Mouse (Mus musculus): ENCODE data around the gene Olfr1178. TPM values are rescaled to one million over a fixed set of nuclear protein-coding genes. Genes with fewer than 3 reads are reported as not detected.

Gene Olfr1178
- not detected for polyA plus RNA-seq (2017; shearing (Covaris generic))

GRCm38 (mm10) chr2:88386762-88387161, at the start of gene Olfr1178:
Gene Olfr1178, plus strand, starts transcription at chr2:88387062.

DNA sequence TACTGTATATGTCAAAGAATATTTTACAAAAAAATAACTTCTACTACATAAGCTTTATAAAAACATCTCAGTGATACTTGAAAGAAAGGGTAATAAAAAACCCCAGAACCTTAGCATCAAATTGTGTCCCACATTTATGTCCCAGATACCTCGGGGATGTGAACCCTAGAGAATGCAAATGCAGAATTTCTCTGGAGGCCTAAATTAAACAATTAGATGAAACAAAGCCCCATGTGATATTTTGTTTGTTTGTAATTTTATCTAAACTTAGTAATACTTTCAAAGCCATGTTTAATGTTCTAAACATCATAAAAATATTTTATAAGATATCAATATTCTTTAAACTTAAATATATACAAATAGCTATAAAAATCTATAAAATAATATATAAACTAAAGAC, 40.5 kb upstream of the Olfr1178 start, which contains the start of gene Olfr1177-ps:
Olfr1177-ps (minus strand) TSS at position 101 of the 400 bp plus-strand sequence.

GRCm38 (mm10) chr2:88406353-88406752, 19.5 kb downstream of the Olfr1178 start, which contains the start of gene Olfr1179:
Gene Olfr1179, minus strand, starts transcription at chr2:88406453.

DNA sequence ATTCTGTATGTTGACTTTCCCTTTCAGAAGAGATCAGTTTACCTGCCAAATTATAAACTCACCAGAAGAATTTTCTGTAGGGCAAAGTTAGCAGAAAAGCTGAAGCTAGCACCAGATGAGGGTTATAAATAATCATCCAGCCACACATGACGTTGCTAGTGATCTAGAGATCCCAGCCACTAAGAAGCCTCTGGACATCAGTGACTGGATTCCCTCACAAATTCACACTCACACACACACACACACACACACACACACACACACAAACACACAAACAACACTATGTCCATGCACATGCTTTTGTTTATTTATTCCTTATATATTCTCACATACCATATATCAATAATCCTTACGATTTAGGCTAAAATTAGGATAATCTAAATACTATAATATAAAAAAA, 32.2 kb downstream of the Olfr1178 start, which contains the start of gene Olfr1180:
Olfr1180 (minus strand) TSS at position 101 of the 400 bp plus-strand sequence.

GRCm38 (mm10) chr2:88426071-88426470, 39.2 kb downstream of the Olfr1178 start, which contains the start of gene Olfr1181:
Gene Olfr1181, minus strand, starts transcription at chr2:88426171.

GRCm38 (mm10) chr2:88449031-88449430, 62.2 kb downstream of the Olfr1178 start, which contains the start of gene Gm13757:
Gene Gm13757, minus strand, starts transcription at chr2:88449131.

Other genes starting within 250 kb of the Olfr1178 start
- not detected for gene Olfr1167, start 231.9 kb upstream of the Olfr1178 start, polyA plus RNA-seq (2017; shearing (Covaris generic))
- not detected for gene Olfr1168, start 205.2 kb upstream of the Olfr1178 start, polyA plus RNA-seq (2017; shearing (Covaris generic))
- gene Olfr1170, start 158.7 kb upstream of the Olfr1178 start, polyA plus RNA-seq (2017; shearing (Covaris generic)) = not detected
- 0.13 TPM for gene Olfr1173, start 107.2 kb upstream of the Olfr1178 start, polyA plus RNA-seq (2017; shearing (Covaris generic))
- gene Olfr1174-ps, start 71.9 kb upstream of the Olfr1178 start, polyA plus RNA-seq (2017; shearing (Covaris generic)) = not detected
- gene Olfr1175-ps, start 59.8 kb upstream of the Olfr1178 start, polyA plus RNA-seq (2017; shearing (Covaris generic)) = 0.06 TPM
- gene Olfr1176, start 50.3 kb upstream of the Olfr1178 start, polyA plus RNA-seq (2017; shearing (Covaris generic)) = not detected
- gene Olfr1177-ps, start 40.6 kb upstream of the Olfr1178 start, polyA plus RNA-seq (2017; shearing (Covaris generic)) = not detected
- gene Olfr1179, start 19.4 kb downstream of the Olfr1178 start, polyA plus RNA-seq (2017; shearing (Covaris generic)) = not detected
- not detected for gene Olfr1180, start 32.1 kb downstream of the Olfr1178 start, polyA plus RNA-seq (2017; shearing (Covaris generic))
- gene Olfr1181, start 39.1 kb downstream of the Olfr1178 start, polyA plus RNA-seq (2017; shearing (Covaris generic)) = 0.06 TPM
- not detected for gene Gm13757, start 62.1 kb downstream of the Olfr1178 start, polyA plus RNA-seq (2017; shearing (Covaris generic))
- not detected for gene Olfr1183, start 67.8 kb downstream of the Olfr1178 start, polyA plus RNA-seq (2017; shearing (Covaris generic))
- gene Olfr1184, start 96.5 kb downstream of the Olfr1178 start, polyA plus RNA-seq (2017; shearing (Covaris generic)) = 0.19 TPM
- gene Olfr1185-ps1, start 106.3 kb downstream of the Olfr1178 start, polyA plus RNA-seq (2017; shearing (Covaris generic)) = 0.05 TPM
- gene Olfr1186, start 131.5 kb downstream of the Olfr1178 start, polyA plus RNA-seq (2017; shearing (Covaris generic)) = not detected
- gene Olfr1188, start 169.9 kb downstream of the Olfr1178 start, polyA plus RNA-seq (2017; shearing (Covaris generic)) = not detected
- not detected for gene Olfr1189, start 199.4 kb downstream of the Olfr1178 start, polyA plus RNA-seq (2017; shearing (Covaris generic))